Mouse (Mus musculus) spleen, postnatal 36 days (tissue): ENCODE measurements around the gene Adgrv1.

Experiments
- DNase-seq, 2 experiments: peaks; one replicate each; pipeline ENCODE4 v3.0.0; 2022; ENCODE audit warnings: low spot score in 2 of 2, mixed read lengths in 1 of 2

The Adgrv1 gene

DNA sequence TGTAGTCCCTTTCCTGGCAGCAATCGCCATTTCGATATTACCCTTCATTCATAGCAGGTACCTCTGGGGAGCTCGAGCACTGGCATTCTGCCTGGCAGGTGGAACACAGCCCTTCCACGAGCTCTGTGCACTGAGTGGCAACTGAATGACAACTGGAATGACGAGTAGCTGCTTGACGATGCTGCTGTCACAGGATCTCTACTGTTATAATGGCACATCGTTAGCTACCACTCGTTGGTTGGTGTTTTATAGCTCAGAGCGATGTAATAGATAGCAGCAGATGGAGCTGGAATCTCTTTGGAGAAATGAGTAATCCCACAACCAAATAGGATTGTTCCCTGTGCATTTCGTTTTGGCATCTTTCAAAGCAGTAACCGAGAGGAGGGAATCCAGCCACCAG, 587.6 kb downstream of the Adgrv1 start:
- DNase-seq: no peak
